Mouse (Mus musculus) left cerebral cortex, postnatal 14 days (tissue): Measurements from ENCODE around the gene Txnl4b. TPM values are rescaled to one million over a fixed set of nuclear protein-coding genes. Genes with fewer than 3 reads are reported as not detected.

ENCODE experiments used
- DNase-seq, 2 experiments: peaks; one replicate each; pipeline ENCODE4 v3.0.0; 2021 to 2022; ENCODE audit warnings: low spot score in 2 of 2, mixed read lengths in 1 of 2
- intact Hi-C: fragments of 180-260 bp; cut with DNase I; formaldehyde crosslinking; loops from one replicate; pipeline ENCODE4 v1.15.1; 2025
- total RNA-seq, 2 experiments: library from RNA; stranded (reverse); gene quantifications; 2 replicates each; pipeline ENCODE4 v1.2.3; 2021

The Txnl4b gene
- total RNA-seq, 2 experiments from 2014 or later: 12.2 to 13.3 TPM

- intact Hi-C loops: no loop called here
- DNase-seq: no peak
These were observed 26.5 kb downstream of the Txnl4b start for GRCm38 (mm10) chr8:109592164-109592563.

DNA sequence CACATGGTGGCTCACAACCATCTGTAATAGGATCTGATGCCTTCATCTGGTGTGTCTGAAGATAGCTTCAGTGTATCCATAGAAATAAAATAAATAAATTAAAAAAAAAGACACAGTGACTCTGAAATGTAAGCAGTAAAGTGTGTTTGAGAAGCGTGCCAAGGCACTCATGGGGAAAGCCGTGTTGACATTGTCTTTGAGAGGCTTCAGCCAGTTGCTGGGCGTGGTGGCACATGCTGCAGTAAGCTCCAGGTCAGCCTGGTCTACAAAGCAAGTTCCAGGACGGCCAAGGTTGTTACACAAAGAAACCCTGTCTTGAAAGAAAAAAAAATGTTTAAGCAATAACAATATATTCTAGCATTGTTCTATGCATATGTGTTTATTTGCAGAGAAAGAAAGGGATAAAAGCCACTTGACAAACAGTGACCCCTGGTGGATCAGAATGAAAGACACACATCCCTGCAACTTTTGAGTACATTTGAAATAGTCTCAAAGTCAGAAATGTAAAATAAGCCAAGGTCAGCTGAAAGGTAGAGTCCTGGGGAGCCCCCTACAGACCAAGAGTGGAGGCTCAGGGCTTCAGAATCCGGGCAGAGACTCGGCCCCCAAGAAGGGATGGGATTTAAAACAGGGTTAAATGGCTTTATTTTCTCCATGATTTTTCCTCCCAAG lies 27.6 kb downstream of the Txnl4b start:
- intact Hi-C loops: no loop called here
- DNase-seq: peak in 1 of 2 experiments; percentile 28

- intact Hi-C loops: no loop called here
- DNase-seq: peak; percentile 19 to 34
These were observed 30.2 kb downstream of the Txnl4b start for GRCm38 (mm10) chr8:109595854-109596253.

GRCm38 (mm10) chr8:109606725-109607124 lies 41.0 kb downstream of the Txnl4b start:
- intact Hi-C loops: no loop called here

GRCm38 (mm10) chr8:109607650-109608049 lies 42.0 kb downstream of the Txnl4b start:
- DNase-seq: peak in 1 of 2 experiments; percentile 17
- intact Hi-C loops: loop anchor here (1.0 kb wide), 1 partner anchor 42 kb away; the partner anchor contains the start of genes Dhx38 and Txnl4b

More at GRCm38 (mm10) chr8:109606725-109607124, 41.0 kb downstream of the Txnl4b start:
- peak in 1 of 2 experiments; percentile 39 for DNase-seq

GRCm38 (mm10) chr8:109608271-109609152 lies 42.8 kb downstream of the Txnl4b start, which contains the start of gene Dhodh:
Dhodh (minus strand) TSS chr8:109608673.
- intact Hi-C loops: loop anchor here (1.0 kb wide), 1 partner anchor 43 kb away; the partner anchor contains the start of genes Dhx38 and Txnl4b
- peak; percentile 97 to 99 for DNase-seq

DNA sequence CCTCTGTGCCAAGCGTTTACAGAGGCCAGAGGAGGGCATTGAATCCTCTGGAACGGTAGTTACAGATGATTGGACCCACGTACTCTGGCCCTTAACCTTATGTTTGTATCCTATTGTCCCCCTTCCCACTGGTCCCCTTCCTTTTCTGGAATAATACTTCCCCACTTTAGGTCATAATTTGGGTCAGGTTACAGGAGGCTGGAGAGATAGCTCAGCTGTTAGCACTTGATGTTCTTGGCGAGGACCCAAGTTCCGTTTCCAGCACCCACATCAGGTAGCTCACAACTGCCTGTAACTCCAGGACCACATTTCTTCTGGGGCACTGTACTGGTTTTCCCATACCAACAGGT lies 43.4 kb downstream of the Txnl4b start:
- intact Hi-C loops: no loop called here
- DNase-seq: no peak

DNA sequence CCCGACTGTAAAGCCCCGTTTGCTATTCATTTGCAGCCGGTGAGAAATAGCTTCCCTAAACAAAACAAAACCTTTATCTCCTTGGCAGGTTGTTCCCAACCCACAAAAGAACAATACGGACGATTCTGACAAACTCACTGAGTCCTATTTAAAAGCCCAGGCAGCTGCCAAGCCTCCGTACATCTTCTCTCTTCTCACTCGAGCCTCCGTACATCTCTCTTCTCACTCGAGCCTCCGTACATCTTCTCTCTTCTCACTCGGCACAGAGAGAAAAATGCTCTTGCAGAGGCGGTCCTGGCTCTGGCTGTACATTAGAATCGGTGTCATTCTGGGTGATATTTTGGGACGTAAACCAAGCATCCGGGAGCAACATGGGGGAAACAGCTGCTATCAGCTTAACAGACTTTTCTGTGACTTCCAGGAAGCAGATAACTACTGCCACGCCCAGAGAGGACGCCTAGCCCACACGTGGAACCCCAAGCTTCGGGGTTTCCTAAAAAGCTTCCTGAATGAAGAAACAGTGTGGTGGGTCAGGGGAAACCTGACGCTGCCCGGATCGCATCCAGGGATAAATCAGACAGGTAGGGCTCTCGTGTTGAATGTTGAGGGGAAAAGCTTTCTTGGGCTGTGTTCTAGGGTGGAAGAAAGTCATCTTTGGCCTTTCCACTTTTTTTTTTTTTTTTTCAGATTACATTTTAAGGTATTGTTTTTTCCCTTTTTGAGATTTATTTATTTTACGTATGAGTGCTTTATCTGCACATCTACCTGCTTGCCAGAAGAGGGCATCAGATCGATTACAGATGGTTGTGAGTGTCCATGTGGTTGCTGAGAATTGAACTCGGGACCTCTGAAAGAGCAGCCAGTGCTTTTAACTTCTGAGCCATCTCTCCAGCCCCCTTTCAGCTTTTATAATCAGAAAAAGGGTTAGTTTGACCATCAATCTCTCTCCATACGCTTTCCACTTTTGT lies 48.8 kb downstream of the Txnl4b start, which contains the start of gene Pkd1l3:
Gene Pkd1l3 (plus strand): TSS at position 275 of the 968 bp plus-strand sequence.
- intact Hi-C loops: no loop called here
- peak in 1 of 2 experiments; percentile 34 for DNase-seq

GRCm38 (mm10) chr8:109615569-109615968 lies 49.9 kb downstream of the Txnl4b start:
- DNase-seq: no peak
- intact Hi-C loops: no loop called here

Other genes with a start within 250 kb of the Txnl4b start
- gene Pmfbp1, start 71.9 kb upstream of the Txnl4b start, total RNA-seq: under 1 TPM; 0.22 to 0.32 TPM
- 10 to 100 TPM; 22.8 to 24.4 TPM for gene Dhx38, start within 50 bp of the Txnl4b start, total RNA-seq
- not detected for gene Hp, start 13.3 kb downstream of the Txnl4b start, total RNA-seq
- 10 to 100 TPM; 20.4 to 20.8 TPM for gene Dhodh, start 42.8 kb downstream of the Txnl4b start, total RNA-seq
- 1 to 10 TPM in 1 of 2 experiments, under 1 TPM in 1; 0.47 to 1.4 TPM for gene Pkd1l3, start 48.6 kb downstream of the Txnl4b start, total RNA-seq
- gene Ist1, start 127.4 kb downstream of the Txnl4b start, total RNA-seq: 10 to 100 TPM; 75.4 to 77.3 TPM
- 10 to 100 TPM; 55.9 to 57.1 TPM for gene Zfp821, start 139.7 kb downstream of the Txnl4b start, total RNA-seq
- 10 to 100 TPM; 41.4 to 41.8 TPM for gene Atxn1l, start 171.8 kb downstream of the Txnl4b start, total RNA-seq
- 10 to 100 TPM; 87.0 to 89.6 TPM for gene Ap1g1, start 212.7 kb downstream of the Txnl4b start, total RNA-seq